12 mouse cellular contexts compared by ENCODE assay signal in genomic region chr3:108772211-108772610, GRCm38 (mm10). TPM values are rescaled to one million over a fixed set of nuclear protein-coding genes. Genes with fewer than 3 reads are reported as not detected.
DNase-seq lines count a peak whose midpoint lies in the region; ATAC-seq lines count a peak whose summit lies in the region.
"Had no signal": no experiment of that assay in that cellular context is flagged by ENCODE, and none has a peak within 500 bp of the region (broad histone marks: within the 10 kb centered on the region; RNA-seq: fewer than 3 reads in every experiment).

No protein-coding gene starts in this region.

- peak; percentile 62 to 76 for DNase-seq in left cerebral cortex, adult 18-20 months (ENCODE audit: low spot score in 2 of 2)
- no peak for DNase-seq in left cerebral cortex, postnatal 10 days (ENCODE audit: extremely low spot score in 1 of 2, low spot score in 2 of 2)
- DNase-seq in 3134 (ENCODE audit: extremely low read depth, insufficient read length, low spot score) (peak; percentile 88), WW6 (ENCODE audit: low read depth, low spot score) (peak; percentile 11)
- DNase-seq in layer of hippocampus, postnatal 36 days = peak; percentile 51 to 52
- DNase-seq in adrenal gland, adult 8-10 months = no peak
- no peak for DNase-seq in cerebellum, postnatal 4 days (ENCODE audit: low spot score in 2 of 2)
- DNase-seq: cerebellum, adult 9-11 months had no signal

- ATAC-seq in CD4-positive, CD25-positive, alpha-beta regulatory T cell, adult 4 months = no peak

- intact Hi-C loops in left cerebral cortex, postnatal 10 days (cut with DNase I) = loop anchor here (5.0 kb wide), 2 partner anchors 50 to 70 kb away; partner anchors contain the start of gene Gpsm2

RNA-seq across cellular contexts. Expression of gene Aknad1, which starts 32.8 kb away (rescaled TPM):
- under 1 TPM in 1 of 2 experiments, not detected in 1; 0.12 TPM for total RNA-seq in left cerebral cortex, adult 18-20 months (2021)
- under 1 TPM in 1 of 2 experiments, not detected in 1; 0.28 TPM for total RNA-seq in left cerebral cortex, postnatal 10 days (2021)
- total RNA-seq in layer of hippocampus, postnatal 36 days (2021) = under 1 TPM; 0.10 to 0.13 TPM
- under 1 TPM in 1 of 4 experiments, not detected in 3; 0.07 TPM for total RNA-seq in adrenal gland, adult 8-10 months (2022)
- not detected for polyA plus RNA-seq in CD4-positive, CD25-positive, alpha-beta regulatory T cell, adult 4 months (2017; shearing (Covaris generic))
- total RNA-seq: adrenal gland, postnatal 36 days; neutrophil, adult 5-6 weeks had no signal
- polyA plus RNA-seq: hindbrain, embryonic 11.5 days had no signal

RNA-seq across cellular contexts. Expression of gene Gpsm2, which starts 50.1 kb away (rescaled TPM):
- 10 to 100 TPM; 14.7 to 18.8 TPM for total RNA-seq in left cerebral cortex, adult 18-20 months (2021)
- 10 to 100 TPM; 12.8 to 13.4 TPM for total RNA-seq in left cerebral cortex, postnatal 10 days (2021)
- total RNA-seq in layer of hippocampus, postnatal 36 days (2021) = 10 to 100 TPM; 15.9 to 19.6 TPM
- 1 to 10 TPM; 1.9 to 2.8 (median 2.2) TPM for total RNA-seq in adrenal gland, adult 8-10 months (2022)
- 1 to 10 TPM in 1 of 2 experiments, under 1 TPM in 1; 0.82 to 2.1 TPM for polyA plus RNA-seq in CD4-positive, CD25-positive, alpha-beta regulatory T cell, adult 4 months (2017; shearing (Covaris generic))

Comparison
In these comparisons a context has a peak if more than half of its experiments do, and no peak if none do; other contexts are left out.
1. DNase-seq: peak in left cerebral cortex, adult 18-20 months (2 of 2), 3134 (single experiment), WW6 (single experiment) and layer of hippocampus, postnatal 36 days (2 of 2); none in left cerebral cortex, postnatal 10 days (0 of 2), adrenal gland, adult 8-10 months (single experiment) and cerebellum, postnatal 4 days (0 of 2).